Mouse (Mus musculus) frontal cortex, postnatal 25 days (tissue): ENCODE results near the gene Dmrta1.
"Not testable (repeated sequence)": the region's sequence is repeated elsewhere in the genome, so short reads cannot be mapped to it uniquely, and the experiment has no call there.

ENCODE experiments used
- DNase-seq, 2 experiments: peaks; one replicate each; pipeline ENCODE4 v3.0.0; 2022; ENCODE audit warnings: low spot score in 2 of 2

Dmrta1 gene

GRCm38 (mm10) chr4:89679195-89679594, at the start of gene Dmrta1:
Gene Dmrta1, plus strand, starts transcription at chr4:89679436.
- DNase-seq, result no peak

- no peak for DNase-seq
These were observed 48.7 kb upstream of the Dmrta1 start for GRCm38 (mm10) chr4:89630374-89631079.

- DNase-seq, result no peak
These were observed 47.7 kb upstream of the Dmrta1 start for GRCm38 (mm10) chr4:89631560-89631959.

- DNase-seq, result no peak
These were observed 40.6 kb upstream of the Dmrta1 start for GRCm38 (mm10) chr4:89638651-89639050.

DNA sequence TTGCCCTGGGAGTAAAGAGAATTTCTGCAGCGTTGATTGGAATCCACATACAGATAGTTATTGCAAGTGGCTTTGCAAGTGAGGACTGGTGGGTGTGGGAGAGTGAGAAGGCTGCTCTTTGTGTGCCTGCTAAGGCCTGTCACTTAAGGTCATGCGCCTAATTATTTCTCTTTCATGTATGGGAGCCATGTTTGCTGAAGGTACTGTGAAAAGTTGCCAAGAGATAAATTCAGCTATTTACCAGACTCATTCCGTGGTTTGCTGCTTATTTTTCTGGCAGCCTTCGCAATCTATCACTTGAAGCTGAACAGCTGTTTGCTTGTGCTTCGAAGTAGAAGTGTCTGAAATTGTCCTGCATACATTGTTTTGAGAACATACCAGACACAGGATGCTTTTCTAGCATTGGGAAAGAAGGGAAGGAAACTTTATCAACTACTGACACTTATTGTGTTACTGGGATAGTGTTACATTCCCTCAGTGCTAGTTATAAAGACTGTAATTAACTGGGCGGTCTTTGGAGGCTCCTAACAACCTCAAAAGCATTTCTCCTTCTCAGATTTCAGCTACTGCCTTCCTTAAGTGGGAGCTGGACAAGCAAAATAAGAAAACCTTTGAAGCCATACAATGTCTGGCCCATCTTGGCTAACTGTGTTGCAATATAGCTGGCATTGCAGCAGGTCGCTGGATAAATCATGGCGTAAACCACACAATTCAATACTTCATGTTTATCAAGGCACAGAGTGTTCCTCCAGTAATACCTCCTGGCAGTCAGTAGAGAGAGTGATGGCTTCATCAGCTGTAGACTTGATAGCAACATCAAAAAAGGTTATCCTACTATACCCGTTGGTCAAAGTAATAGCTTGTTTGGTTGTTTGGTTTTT, 34.8 kb upstream of the Dmrta1 start:
- DNase-seq, result no peak

- DNase-seq, result no peak
These were observed 28.6 kb upstream of the Dmrta1 start for GRCm38 (mm10) chr4:89650352-89651311.

- DNase-seq, result no peak
These were observed 27.9 kb upstream of the Dmrta1 start for GRCm38 (mm10) chr4:89651312-89651686.

GRCm38 (mm10) chr4:89651779-89652178, 27.5 kb upstream of the Dmrta1 start:
- no peak for DNase-seq

- no peak for DNase-seq
These were observed 15.8 kb upstream of the Dmrta1 start for GRCm38 (mm10) chr4:89663406-89663805.

DNA sequence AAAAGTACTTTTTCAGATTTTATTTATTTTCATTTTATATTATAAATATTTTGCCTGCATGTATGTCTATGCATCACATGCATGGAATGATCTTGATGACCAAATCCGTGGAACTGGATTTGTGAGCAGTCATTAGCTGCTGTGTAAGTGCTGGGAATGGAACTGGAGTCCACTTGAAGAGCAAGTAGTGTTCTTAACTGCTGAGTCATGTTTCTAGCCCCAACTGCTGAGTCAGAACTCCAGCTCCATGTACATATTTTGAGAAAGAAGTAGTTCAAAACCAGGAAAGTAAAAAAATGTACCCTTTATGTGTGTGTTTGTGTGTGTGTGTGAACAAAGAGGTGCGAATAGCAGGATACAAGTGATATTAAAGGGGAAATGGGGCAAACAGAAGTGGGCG, 4.5 kb upstream of the Dmrta1 start:
- DNase-seq, result no peak

DNA sequence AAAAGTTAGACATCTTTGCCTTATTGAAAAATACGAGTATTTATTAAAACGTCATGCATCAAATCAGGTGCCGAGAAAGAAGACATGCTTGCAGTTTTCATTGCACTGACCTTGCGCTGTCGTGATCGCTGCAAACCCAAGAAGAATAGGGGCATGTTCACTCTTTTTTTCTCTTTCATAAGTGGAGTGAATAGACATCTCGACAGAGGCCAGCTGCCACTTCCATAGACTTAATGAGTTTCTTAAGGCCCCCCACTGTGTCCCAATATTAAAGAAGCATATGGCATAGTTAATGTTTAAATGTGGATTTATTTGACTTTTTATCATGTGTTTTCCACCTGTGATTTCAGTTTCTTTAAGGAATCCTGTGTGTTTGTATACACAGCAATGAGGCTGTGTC, 1.3 kb upstream of the Dmrta1 start:
- DNase-seq, result no peak

GRCm38 (mm10) chr4:89678713-89679112, 523 bp upstream of the Dmrta1 start:
- no peak for DNase-seq

- DNase-seq, result no peak
These were observed 8.9 kb downstream of the Dmrta1 start for GRCm38 (mm10) chr4:89687961-89688803.

DNA sequence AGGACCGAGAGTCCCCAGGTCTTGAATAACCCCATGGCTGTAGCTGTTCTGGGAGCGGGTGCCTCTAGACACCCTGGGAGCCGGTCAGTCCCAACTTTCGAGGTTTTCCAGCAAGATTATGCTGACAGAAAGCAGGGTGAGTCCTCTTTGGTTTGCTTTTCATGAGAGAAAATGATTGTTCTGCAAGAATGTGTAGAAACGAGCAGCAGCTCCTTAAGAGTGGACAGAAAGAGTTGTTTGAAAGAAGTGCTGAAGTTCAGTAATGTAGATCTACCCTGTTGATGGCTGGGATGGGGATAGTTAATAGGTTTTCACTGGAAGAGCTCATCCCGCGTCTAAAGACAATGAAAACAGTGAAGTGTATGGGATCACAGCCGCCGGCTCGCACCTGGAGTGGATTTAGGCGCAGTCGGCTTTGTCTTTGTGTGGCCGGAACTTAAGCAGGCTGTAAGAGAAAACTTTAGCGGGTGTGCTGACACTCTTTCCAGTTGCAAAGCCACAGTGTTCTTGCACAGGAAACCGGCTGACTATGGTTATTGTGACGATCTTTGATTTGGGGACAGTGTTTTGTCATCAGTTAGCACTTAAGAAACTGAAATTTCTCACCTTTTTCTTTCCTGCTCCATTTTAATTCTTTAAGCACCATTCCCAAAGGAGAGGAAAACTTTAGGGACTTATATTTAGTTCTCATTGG, 9.7 kb downstream of the Dmrta1 start:
- no peak for DNase-seq

DNA sequence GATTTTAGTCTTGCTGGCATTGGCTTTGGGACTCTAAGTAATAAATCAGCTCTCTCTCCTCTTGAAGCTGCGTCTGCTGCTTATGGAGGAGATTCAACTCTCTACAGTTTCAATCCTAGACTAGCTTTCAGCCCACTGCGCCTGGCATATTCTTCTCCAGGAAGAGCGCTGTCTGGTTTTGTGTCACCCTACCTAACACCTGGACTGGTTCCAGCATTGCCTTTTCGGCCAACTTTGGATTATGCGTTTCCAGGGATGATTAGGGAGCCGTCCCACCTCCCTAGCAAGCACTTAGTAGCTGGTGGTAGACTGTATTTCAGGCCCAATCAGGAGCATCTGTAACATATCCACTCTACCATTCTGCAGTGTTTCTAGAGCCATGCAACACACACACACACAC, 12.7 kb downstream of the Dmrta1 start:
- no peak for DNase-seq

GRCm38 (mm10) chr4:89692780-89693179, 13.5 kb downstream of the Dmrta1 start:
- no peak for DNase-seq

- DNase-seq, result no peak
These were observed 16.4 kb downstream of the Dmrta1 start for GRCm38 (mm10) chr4:89695589-89695988.

DNA sequence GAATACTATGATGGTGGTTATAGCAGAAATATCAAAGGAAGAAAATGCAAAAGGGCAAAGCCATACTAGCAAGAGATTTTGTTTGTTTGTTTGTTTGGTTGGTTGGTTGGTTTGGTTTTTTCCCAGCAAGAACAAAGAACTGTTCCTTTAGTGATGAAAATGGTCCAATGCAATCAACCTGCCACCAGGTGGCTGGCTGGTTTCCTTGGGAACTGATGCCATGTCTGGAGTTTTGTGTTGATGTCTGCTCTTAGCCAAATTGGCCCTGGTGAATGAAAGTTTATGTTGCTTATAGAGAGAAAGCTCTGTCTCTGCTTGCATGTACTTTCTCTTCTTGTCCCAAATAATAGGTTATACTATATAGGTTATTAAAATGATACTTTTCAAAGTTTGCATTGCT, 18.7 kb downstream of the Dmrta1 start:
- DNase-seq, result no peak

GRCm38 (mm10) chr4:89723526-89724190, 44.4 kb downstream of the Dmrta1 start:
- DNase-seq, result not testable (repeated sequence)
